Mouse (Mus musculus) brain, embryonic 14.5 days (tissue): ENCODE measurements at regions not wholly inside any gene's neighbourhood (a gene's known extent, or its start where the extent isn't known, plus 50 kb on each side); places are given as distances from the start of the nearest gene placed in this dataset.
A peak's percentile ranks its signal among the peaks of the same experiment; 100 is the strongest.

ENCODE experiments used
- DNase-seq: peaks from one replicate; pipeline ENCODE4 v3.0.0-alpha.2; 2011; ENCODE audit warnings: low read depth
- CTCF ChIP-seq: fragments of 200-500 bp; IDR thresholded peaks from 2 replicates; pipeline ENCODE4 v1.5.1; 2012; ENCODE audit warnings: inconsistent platforms, mild to moderate bottlenecking, moderate library complexity, borderline replicate concordance; ENCODE audit not compliant: insufficient read depth, insufficient read length; ENCODE audit errors: extremely low read depth
- POLR2A ChIP-seq: fragments of 200-500 bp; IDR thresholded peaks from 2 replicates; pipeline ENCODE4 v1.6.1; 2012; ENCODE audit warnings: mild to moderate bottlenecking, inconsistent platforms, borderline replicate concordance; ENCODE audit not compliant: poor library complexity, insufficient read depth, insufficient read length, severe bottlenecking; ENCODE audit errors: extremely low read depth

DNA sequence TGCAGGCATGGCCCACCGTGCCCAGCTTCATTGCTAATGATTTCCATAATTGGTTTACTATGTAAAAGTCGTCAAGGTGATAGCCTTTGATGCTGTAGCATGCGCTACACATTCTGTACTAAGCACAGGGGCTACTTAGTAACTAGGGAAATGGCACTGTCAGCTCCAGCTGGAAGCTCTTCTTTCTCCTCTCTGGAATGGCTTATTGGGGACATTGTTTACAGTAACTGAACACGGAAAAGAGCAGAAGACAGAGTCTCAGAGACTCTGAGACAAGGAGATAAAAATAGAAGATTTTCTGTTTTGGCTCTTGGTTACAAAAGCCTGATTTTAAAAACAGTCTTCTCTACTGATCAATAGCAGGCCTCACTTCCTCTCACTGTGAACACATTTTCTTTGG is 178.3 kb downstream of the Ktn1 start:
- DNase-seq: no peak
- TF ChIP-seq POLR2A (no peak), CTCF (no peak)

GRCm38 (mm10) chr14:47827623-47828022 is 179.4 kb downstream of the Ktn1 start:
- no peak for DNase-seq
- no peak for TF ChIP-seq CTCF
- no peak for TF ChIP-seq POLR2A

GRCm38 (mm10) chr14:47833696-47834095 is 185.4 kb downstream of the Ktn1 start:
- peak; percentile 58 for DNase-seq
- TF ChIP-seq POLR2A: no peak
- no peak for TF ChIP-seq CTCF

DNA sequence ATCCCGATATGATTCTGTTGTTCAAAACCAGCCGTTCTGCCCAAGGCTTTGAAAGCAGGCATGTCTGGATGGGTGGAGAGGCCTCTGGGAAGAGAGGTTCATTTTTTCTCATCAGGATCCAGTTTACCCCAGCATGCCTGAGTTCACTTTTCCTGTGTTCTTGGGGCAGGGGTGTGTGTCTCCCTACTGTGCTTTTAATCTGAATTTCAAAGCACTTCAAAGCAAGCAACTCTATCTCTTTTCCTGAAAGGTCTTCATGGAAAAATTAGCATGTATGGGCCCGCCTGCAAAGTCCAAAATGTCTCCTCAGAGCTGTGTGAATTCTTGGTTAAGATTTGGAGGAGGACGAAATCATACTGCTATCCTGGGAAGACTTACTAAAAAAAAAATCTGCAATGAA is 187.2 kb downstream of the Ktn1 start:
- TF ChIP-seq POLR2A (no peak), CTCF (no peak)
- no peak for DNase-seq

GRCm38 (mm10) chr14:47839493-47840215 is 191.4 kb downstream of the Ktn1 start:
- TF ChIP-seq CTCF (no peak), POLR2A (no peak)
- peak; percentile 71 for DNase-seq

GRCm38 (mm10) chr14:47844366-47844765 is 196.1 kb downstream of the Ktn1 start:
- TF ChIP-seq POLR2A (no peak), CTCF (no peak)
- DNase-seq: no peak

- DNase-seq: no peak
- TF ChIP-seq POLR2A (no peak), CTCF (no peak)
Observed at GRCm38 (mm10) chr14:47848861-47849260, 200.6 kb downstream of the Ktn1 start.

DNA sequence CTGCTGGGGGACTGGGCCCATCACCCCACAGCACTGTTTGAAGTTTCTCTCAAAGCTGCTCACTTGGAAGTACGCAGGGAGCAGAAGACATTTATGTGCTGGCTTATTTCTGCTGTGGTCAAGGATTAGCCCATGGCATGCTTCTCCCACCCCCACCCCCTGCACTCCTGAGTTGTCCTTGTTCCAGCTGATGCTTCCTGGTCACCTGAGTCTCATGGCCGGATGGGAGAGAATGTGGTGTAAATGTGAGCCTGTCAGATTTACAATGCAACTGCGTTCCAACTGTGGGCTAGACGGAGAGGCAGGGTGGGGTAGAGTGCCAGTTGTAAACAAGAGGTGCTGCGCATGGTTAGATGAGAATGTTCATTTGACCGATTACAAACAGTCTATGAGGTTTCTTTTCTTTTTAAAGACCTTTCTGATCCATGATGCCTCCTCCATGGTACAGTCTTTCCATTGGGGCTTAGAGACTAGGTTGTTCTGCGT is 208.1 kb downstream of the Ktn1 start:
- no peak for TF ChIP-seq POLR2A
- no peak for TF ChIP-seq CTCF
- no peak for DNase-seq

DNA sequence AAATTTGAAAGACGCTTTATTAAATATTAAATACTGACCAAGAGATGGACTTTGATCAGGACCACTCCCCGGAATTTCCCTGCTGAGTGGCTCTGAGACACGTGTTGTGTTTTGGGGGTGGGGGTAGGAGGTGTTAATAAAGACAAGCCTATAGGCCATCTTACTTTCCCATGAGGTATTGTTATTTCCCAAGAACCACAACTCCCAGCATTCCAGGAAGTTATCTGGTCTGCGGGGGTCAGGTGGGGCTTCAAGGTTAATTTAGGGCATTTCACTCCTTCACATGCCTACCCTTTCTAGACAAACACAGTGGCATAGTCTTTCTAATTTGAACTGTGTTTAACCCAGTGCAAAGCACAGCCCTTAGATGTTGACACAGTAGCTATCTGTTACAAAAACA is 209.0 kb downstream of the Ktn1 start:
- TF ChIP-seq POLR2A: no peak
- no peak for TF ChIP-seq CTCF
- no peak for DNase-seq

DNA sequence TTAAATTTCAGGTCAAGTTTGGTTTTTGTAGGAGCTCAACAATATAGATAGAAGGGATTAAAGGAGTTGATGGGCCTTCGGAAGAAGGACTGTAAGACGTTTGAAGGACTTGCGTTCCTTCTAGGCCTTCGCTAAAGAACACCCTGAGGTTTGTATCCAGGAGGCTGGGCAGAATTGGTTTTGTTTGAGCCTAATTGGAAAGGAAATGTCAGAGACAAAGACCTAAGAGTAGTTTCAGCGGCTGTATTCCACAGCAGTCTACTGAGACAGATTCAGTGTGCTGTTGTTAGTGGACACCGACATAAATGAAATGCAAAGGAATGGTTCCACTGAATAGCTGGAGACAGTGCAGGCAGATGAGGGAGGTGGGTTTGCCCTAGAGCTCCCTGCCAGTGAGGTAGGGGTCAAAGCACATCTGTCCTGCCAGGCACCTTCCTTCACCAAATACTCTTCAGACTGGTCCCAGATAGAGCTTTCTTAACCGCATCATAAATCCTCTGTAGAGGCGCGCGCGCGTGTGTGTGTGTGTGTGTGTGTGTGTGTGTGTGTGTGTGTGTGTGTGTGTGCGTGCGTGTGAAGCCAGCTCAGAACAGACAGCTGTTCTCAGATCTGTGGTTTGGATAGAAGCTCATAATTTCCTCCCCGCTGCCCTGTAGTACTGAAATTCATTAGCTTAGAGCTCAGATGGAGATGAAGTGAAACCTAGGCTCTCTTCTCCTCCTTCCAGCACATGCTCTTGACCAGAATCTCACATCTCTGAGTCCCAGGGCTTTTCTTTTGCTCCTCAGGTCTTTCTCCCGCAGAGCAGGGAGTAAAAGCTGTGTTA is 209.7 kb downstream of the Ktn1 start:
- no peak for TF ChIP-seq CTCF
- no peak for TF ChIP-seq POLR2A
- DNase-seq: no peak

DNA sequence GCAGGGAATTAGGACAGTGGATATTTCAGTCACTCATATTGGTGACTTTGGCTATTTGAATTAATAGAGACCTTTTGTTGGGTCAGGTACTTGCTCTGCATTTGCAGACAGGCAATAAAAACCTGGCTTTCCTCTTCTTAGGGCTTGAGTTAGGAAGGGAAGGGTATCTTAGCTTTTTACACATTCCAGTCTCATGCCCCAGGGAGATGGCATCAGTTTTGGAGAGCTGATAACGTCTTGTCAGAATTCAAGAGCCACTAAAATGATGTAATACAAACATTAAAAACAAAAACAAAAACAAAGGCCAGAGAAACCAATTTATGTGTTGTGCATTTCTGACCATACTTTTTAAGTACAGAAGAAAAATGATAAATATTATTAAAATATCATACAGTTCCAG is 214.3 kb downstream of the Ktn1 start:
- no peak for DNase-seq
- TF ChIP-seq POLR2A: no peak
- TF ChIP-seq CTCF: no peak

DNA sequence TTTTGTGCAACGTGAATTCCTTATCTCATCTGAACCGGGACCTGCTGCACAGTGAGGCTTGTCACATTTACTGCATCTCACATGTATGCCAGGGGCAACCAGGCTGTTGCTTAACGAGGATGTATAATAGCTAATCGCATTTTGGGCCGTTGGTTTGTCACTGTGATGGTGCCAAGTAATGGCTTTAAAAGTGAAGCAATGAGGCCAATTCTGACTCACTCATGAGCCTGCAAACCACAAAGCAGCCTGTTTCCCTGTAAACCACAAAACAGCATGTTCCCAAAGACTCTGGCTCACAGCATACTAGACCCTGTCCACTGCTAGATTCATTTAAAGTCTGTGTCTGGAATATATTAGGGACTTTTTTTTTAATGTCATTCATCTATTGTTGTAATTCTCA is 214.8 kb downstream of the Ktn1 start:
- peak; percentile 89 for DNase-seq
- TF ChIP-seq CTCF: no peak
- TF ChIP-seq POLR2A: no peak

- TF ChIP-seq CTCF: no peak
- no peak for TF ChIP-seq POLR2A
- no peak for DNase-seq
Observed at GRCm38 (mm10) chr14:47863701-47864100, 215.5 kb downstream of the Ktn1 start.
